Mouse (Mus musculus) frontal cortex, postnatal 36 days (tissue): ENCODE data around the gene Cd3e.
A peak's percentile ranks its signal among the peaks of the same experiment; 100 is the strongest.
"Not testable (repeated sequence)": the region's sequence is repeated elsewhere in the genome, so short reads cannot be mapped to it uniquely, and the experiment has no call there.

Source experiments
- DNase-seq, 2 experiments: peaks; one replicate each; pipeline ENCODE4 v3.0.0; 2022; ENCODE audit warnings: low spot score in 2 of 2

Cd3e gene

DNA sequence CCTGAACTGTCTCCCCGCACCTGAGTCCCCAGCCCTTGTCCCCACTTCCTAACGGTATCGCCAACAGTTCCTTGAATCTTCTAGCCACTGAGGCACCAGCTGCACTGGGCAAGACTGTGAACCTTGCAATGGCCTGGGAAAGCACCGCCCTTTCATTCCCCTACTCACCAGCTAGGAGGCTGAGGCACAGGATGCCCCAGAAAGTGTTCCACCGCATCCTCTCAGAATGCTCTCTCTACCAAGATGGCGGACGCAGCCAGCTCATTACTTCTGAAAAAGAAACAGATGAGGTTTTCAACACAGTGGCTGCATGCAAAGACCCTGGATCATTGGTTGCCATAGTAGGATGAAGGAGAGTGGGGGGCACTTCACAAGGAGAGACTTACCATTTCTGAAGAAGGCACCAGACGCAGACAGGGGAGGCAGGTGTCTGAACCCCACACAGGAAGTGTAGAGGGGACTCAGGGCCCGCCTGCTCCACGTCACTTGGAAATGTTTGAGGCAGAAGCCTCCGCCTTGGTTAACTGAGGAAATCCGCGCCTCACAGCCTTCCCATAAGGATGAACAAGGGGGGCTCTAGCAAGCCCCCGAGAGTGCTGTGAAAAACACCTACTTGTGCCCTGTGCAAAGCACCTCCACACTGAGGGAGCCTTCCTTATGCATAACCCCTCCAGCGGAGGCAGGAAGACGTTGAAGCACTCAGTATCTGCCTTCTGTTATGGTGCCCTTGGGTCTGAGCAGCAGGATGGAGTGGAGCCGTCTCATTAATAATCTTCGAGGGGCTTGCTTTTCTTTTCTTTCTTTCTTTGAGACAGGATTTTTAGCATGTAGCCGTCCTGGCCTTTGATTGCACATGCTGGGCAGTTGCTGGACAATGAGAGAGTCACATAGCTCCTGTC lies at the start of gene Cd3e:
Gene Cd3e, minus strand, starts transcription at position 448 of the 899 bp plus-strand sequence.
- DNase-seq = no peak

DNA sequence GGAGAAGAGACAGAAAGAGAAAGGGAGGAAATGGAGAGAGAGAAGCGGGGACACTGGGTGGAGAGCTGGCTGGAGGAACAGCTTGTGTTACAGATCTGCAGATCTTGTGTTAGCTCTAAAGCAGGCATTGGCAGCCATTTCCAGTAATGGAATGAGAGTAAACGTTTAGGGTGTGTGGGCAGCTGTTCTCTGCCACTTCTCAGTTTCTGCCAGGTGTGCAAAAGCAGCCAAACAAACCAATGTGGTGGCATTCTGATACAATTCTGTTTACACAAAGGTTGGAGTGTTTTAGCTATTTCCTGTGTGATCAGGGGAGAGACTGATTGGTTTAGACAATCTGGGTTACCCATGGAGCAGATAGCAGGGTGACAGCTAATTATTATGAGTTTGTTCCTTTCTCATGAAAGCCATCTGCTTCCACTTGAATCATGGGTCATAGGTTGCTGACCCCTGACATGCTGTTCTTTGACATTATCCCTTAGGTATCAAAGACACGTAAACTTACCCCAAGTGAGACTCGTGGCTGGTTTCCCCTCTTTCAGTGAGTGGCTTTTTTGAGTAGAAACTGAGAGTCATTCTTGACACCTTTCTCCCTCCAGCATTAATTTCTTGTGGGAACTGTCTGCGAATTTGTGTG lies 49.0 kb upstream of the Cd3e start:
- no peak for DNase-seq

DNA sequence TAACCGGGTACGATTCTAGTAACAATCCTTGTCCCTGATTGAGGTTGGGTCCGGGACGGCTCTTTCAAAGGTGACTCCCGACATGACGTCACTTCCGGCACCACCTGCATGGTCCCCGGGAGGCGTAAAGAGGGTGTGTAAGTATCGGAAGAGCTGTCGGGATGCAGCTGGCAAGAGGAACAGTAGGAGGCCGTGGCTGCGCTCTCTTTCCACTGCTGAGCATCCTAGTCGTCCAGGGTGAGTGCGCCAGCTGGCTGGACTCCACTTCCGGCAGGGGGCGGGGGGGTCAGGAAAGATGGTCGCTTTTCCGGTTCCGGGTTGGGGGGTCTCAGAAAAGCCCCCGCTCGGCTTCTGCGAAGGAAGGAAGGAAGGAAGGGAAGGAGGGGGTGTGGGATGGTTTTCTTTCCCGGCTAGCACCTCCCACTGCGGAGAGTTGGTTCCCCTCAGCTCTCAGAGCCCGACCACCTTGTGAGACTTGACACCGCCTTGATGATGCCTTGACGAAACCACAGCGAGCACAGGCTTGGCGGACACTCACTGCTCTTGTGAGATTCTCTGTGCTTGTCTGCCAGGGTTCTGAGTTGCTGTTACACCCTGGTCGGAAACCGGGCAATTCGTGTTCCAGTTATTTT lies 45.8 kb upstream of the Cd3e start, which contains the start of gene Mpzl3:
Gene Mpzl3, plus strand, starts transcription at position 105 of the 632 bp plus-strand sequence.
- peak; percentile 84 to 89 for DNase-seq

DNA sequence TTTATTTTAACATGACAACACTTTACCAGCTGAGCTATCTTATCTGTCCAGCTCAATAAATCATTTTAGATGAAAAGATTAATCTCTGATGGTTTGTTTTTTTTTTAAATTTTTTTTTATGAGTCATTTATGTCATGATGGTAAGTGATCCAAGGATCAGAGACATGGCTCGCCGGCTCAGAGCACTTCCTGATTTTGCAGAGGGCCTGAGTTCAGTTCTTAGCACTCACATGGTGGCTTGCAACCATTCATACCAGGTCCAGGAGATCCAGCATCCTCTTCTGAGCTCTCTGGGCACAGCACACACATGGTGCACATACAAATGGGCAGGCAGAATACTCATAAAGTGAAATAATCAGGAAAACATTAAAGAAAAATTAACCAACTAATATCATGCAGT lies 40.9 kb upstream of the Cd3e start:
- DNase-seq = no peak

DNA sequence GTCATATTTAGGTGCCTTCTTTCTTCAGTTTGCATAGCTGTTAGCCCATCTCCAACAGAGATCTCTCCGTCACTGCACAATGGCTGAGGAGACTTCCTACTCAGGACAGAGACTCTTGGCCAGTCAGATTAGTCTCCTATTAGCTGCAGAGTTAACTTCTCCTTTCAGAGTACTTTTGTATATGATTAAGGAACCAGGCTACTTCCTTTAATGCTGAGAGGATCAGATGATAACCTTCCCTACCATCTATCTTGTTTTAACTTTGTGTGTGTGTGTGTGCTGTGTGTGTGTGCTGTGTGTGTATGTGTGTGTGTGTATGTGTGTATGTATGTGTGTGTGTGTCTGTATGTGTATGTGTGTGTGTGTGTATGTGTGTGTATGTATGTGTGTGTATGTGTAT lies 40.3 kb upstream of the Cd3e start:
- no peak for DNase-seq

DNA sequence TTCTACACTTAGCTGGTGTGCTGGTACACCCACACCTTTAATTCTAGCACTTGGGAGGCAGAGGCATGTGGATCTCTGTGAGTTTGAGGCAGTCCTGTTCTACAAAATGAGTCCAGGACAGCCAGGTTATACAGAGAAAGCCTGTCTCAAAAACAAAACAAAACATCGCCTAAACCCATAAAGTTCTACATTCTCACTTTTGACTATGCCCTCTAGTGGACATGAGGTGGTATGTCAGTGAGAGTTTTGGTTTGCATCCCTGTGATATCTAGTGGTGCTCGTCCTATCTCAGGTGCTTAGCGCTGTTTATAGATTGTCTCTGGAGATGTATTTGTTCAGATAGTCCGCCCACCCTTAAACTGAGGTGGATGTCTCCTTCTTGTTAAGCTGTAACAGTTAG lies 39.1 kb upstream of the Cd3e start:
- peak in 1 of 2 experiments; percentile 41 for DNase-seq

DNA sequence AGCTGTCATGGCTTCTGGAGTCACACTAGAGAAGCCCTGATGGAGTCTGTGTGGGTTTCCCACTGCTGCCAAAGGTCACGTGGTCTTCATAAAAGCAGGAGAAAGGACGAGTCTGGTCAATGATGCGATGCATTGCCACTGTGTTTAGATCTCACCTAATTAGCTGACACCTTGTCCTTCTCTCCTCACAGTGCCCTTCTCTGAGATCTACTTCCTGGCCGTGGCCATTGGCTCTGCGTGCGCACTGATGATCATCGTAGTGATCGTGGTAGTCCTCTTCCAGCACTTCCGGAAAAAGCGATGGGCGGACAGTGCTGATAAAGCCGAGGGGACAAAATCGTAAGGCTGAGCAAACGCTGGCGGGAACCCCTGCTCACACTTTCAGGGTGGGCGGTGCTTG lies 37.5 kb upstream of the Cd3e start:
- no peak for DNase-seq

DNA sequence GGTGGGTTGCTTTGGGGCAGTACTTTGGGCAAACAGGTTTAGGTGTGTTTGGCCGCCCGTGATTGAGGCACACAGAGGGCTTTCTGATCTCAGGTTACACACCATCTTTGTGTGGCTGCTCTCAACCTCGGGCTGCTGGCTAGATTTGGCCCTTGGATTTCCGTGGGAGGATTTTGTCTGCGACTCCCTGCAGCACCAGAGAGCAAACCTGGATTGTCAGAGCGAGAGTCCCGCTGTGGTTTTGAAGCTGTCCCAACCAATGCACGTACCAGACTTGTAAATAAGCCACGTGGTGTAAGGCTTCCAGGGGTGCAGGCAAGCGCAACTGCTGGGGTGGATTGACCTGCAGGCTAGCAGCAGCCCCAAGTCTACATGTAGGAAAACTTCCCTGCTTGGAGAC lies 33.5 kb upstream of the Cd3e start:
- no peak for DNase-seq

DNA sequence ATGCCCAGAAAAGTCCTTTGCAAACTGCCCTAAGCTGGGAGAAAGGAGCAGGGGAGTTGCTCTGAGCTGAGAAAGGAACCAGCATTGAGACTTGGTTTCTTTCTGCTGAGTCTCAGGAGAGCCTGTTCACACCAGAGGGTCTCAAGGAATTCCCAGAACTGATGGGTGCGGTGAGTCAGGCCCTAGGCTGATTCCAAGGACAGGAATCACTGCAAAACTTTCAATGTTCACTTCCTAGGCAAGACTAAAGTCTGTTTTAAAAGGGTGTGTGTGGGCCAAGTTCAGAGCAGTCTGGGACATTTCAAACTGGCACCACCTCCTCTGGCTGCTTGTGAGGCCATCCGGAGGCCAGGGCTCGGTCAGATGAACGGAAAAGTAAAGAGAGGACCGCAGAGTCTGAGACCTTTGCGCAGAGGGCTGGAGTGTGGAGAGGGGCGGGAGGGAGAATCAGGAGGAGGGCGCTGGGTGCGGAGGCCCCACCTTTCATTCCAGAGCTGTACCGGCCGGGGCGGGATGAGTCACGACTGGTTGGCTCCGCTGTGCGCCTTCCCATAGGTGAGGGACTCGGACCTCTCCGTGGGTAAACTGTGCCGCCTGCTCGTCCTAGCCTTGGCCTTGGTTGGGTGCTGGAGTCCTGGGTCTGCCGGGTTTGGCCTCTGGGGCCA lies 32.8 kb upstream of the Cd3e start:
- DNase-seq = no peak

DNA sequence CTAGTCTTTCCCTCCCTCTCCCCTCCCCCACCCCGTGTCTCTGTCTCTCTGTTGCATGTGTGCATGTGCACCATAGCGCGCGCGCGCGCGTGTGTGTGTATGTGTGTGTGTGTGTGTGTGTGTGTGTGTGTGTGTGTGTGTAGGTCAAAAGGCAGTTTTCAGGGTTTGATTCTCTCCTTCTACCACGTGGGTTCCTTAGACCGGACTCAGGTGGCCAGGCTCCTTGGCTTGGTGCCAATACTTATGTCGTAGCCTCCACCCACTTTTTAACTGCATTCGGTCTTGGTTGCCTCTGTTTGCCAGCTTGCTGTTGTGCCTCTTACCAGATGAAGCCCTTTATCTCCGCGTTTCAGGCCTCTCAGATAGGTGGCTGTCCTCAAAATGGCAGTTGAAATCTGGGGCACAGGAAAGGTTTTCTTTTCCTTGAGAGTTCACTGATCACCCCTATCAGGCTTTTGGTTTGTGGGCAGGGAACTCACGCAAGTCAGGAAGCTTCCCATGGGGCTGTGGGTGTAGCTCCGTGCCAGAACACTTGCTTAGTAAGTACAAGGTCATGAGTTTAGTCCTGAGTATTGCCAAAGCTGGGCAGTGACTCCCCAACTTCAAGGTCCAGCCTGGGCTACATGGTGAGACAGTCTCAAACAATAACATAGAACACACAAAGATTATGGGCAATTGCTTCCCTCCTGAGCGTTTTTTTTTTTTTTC lies 31.9 kb upstream of the Cd3e start:
- no peak for DNase-seq

DNA sequence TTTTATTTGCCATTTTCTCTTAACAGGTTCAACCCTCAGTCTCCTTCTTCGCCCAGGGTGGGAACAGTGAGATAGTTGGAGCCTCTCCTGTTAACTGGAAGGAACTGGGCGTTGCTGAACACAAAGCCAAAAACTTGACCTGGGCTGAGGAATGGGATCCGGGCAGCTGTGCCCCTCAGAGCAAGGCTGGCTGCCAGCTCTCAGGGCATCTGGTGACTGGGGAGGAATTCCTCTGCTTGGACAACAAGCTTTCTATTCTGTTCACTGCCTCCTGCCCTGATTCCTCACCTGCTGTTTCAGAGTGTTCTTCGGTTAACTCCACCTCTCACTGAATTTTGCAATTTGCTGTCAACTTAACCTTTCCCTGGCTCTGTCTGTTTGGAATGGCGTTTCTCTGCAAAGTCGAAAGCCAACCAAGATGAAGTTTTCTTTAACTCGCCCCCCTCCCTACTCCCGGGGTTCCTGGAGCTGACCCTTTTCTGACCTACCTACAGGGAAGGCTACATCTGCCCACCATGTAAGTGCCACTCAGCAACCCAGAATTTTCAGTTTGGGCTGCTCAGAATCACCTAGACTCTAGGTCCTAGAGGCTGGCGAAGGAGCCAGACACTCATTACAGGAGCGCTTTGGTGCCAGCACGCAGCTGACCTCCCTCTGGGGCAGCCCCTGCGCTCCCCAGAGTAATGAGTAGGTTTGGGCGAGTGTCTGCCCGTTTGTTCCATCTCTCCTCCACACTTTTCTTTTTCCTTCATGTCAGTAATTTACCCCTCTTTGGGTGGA lies 30.8 kb upstream of the Cd3e start:
- DNase-seq = no peak

DNA sequence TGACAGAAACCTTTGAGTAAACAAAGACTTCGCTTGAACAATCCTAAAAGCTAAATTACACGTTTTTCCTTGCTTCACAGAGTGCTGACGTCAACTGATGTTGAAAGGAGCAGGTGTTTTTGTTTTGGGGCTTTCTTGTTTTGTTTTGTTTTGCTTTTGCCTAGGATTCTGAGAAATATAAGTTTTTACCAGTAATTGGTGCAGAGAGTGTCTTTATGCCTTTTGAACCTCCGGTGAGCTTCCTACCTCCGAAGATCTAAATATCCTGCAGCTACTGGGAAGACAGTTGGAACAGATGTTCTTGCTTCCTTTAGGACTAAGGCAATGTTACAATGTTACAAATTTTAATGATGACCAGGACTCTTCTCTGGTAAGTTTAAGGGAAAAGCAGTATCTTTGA lies 30.1 kb upstream of the Cd3e start, which contains the start of gene Mpzl2:
Gene Mpzl2, plus strand, starts transcription at position 301 of the 400 bp plus-strand sequence.
- no peak for DNase-seq

DNA sequence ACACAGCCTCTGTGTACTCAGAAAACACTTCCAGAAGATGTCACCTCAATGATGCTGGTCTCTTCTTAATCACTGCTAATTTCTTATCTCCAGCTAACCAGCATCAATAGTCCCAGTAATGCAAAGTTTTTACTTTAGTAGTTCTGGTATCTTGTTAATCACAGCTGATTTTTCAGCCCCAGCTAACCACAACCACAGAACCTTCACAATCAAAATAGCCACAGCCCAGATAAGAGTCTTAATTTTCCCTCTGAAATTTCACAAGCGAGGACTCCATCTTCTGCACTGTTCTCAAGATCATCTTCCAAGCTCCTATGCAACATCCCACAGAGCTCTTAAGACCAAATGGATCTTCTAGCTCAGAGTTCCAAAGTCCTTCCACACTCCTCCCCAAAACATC lies 28.4 kb upstream of the Cd3e start:
- not testable (repeated sequence) for DNase-seq

DNA sequence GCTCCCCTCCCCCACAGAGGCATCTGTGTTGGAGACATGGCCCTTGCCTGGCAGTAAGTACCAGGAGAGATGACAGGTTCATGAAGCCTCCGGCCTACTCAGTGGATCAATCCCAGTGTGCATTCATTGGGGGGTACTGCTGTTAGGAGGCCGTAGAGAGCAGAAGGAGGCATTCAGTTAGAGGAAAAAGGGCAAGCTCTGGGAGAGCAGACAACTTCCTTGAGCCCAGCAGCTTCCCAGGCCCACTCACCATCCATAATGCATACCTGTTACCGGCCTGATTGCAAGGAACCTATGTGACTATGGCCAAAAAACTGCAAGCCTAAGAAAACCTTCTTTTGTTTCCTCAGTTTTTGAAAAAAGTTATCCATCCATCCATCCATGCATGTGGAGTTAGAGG lies 25.1 kb upstream of the Cd3e start:
- no peak for DNase-seq

DNA sequence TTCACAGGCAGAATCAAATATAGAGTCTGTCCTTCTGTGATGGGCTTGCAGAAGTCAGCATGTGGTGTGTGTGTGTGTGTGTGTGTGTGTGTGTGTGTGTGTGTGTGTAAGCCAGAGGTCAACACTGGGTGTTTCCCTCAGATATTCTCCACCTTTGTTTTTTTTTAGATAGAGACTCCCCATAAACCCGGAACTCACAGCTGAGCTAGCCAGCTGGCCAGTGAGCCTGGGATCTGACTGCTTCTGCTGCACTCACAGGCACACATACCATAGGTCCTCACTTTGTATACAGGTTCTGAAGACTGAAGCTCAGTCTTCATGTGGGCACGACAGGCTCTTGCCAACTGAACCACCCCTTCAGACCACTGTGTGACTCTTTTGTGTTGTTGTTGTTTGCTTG lies 22.8 kb upstream of the Cd3e start:
- no peak for DNase-seq

DNA sequence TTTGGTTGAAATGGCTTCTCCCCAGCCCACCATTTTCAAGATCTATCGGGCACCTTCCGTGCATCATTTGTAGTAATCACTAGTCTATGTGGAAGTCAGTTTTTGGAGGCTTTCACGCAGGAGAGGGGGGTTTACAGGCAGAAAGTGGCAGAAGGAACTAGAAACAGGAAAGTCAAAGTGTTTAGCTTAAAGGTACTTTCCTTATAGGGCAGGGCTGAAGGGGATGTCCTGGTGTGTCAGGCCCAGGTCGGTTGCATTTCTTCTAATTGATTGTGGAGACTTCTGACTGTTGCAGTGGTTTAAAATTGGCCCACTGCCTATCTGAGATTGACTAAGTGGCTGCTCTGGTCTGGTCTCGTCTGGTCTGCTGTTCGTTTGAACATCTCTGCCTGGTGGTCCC lies 20.9 kb upstream of the Cd3e start:
- DNase-seq = no peak

DNA sequence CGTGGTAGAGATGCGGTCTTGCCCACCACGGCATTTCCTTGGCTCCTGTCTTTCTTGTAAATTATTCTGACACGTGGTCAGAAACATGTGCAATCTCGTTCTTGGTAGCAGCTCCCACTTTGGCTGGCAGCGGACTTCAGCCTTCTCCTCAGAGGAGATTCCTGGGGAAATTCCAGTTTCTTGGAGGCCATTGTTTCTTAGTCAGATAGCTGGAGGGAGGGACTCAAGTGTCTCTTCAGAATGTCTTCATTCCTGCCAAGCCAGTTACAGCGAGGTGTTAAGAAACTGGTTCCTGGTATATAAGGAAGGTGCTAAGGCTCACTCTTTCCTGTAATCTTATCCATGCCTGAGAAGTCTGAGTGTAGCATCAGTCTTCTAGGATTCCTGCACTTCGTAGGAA lies 17.9 kb upstream of the Cd3e start:
- DNase-seq = no peak

DNA sequence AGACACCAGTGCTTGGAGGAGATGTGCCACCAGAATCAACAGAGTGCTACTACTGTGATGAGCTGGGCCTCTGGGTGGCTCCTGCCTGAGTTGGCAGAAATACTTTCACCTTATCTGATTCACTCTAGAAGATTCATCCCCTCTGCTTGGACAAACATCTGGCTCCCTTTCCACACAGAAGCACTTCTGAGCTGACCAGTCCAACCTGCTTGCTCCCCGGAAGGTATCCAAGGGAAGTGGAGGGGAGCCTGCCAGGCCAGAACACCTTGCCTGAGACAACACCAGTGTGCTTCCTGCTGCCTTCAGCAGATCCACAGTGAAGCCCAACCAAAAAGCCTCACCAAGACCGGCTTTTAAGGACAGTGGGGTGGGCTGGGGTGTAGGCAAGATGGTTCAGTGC lies 14.8 kb upstream of the Cd3e start:
- DNase-seq = no peak

DNA sequence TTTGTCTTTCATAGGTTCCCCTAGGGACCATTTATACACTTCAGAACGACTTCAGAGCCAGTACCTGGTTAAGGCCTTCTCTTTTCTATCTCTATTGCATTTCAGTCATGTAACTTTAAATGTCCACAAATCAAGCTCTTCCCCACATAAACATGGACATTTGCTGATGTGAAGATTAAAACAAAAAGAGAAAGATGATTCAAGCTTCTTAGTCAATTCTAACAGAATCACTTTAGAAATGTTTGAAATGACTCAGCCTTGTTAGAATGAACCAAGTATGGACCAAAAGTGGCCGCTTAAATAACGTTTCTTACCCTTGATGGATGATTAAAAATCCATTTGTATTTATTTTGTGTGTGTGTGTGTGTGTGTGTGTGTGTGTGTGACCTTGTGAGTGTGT lies 14.2 kb upstream of the Cd3e start:
- no peak for DNase-seq

DNA sequence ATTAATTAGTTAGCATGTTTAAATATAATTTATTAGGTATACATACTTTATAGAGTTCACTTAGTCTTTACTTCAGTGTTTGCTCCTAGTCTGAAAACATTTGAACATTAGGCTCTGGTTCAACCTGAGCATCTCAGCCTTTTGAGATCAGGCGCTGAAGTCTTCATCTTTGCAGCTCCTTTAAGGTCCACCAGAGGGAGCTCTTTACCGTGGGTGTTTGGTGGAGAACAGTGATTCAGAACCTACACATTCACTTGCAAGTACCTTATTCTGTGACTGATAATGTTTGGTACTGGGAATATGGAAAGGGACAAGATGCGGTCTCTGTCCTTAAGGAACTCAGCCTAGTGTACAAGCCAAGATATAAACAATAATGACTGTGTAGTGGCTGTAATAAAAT lies 13.4 kb upstream of the Cd3e start:
- peak; percentile 49 to 71 for DNase-seq

DNA sequence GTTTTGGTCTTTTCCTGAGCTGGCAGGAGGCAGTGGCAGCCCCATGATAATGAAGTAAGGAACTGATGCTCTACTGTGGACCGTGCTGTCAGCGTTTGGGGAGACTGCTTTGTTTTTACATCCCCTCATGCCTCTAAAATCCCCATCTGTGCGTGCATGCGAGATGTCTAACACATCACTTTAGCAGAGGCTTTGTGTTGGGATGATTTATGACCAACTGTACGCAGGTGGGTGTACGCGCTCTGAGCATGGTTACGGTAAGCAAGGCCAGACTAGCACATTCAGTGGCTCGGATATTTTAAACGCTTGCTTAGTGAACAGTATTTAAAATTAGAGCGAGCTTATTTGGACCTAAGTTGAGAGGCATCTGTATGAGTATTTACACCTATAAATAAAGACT lies 8.6 kb upstream of the Cd3e start:
- DNase-seq = peak; percentile 13 to 45
